Mouse (Mus musculus): ENCODE results near the gene Rhbg. TPM values are rescaled to one million over a fixed set of nuclear protein-coding genes. Genes with fewer than 3 reads are reported as not detected.

The Rhbg gene
- polyA plus RNA-seq, 1 experiment from 2014 or later, result 0.21 TPM

DNA sequence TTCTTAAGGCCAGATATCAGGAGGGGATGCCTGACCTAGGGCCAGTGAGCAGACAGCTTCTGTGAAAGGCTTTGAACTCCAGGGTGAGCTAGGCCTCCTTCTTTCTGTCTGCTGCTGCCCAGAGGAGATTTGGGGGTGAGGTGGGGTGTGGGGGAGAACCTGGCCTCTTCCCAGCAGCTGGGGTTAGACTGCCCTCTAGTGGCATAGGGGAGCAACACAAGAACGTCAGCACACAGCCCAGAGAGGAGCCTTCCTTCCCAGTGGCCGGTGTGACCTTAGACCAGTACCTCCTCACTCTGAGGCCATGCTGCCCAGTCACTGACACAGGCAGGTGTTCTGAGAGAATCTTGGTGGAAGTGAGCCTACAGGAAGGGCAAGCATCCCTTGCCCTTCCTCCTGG is 10.4 kb downstream of the Rhbg start:
- H3K36me3 ChIP-seq (ENCODE audit: control insufficient read depth, insufficient read depth), result no peaks in the 10 kb centered on the region
- WGBS, result 11% methylated on average over 2 of the region's 2 CpGs

GRCm38 (mm10) chr3:88242531-88242930 is 12.0 kb downstream of the Rhbg start:
- Histone ChIP-seq H3K9me3 (replicated peaks; ENCODE audit: control insufficient read depth, low read length) (no peaks in the 10 kb centered on the region), H3K4me2 (ENCODE audit: low read depth, low read length) (no peak overlapping the region), H3K4me3 (ENCODE audit: low read length) (no peak overlapping the region), H3K36me3 (ENCODE audit: control insufficient read depth, insufficient read depth) (no peaks in the 10 kb centered on the region), H3K27ac (ENCODE audit: low read length) (no peak overlapping the region), H3K4me1 (ENCODE audit: control insufficient read depth, insufficient read depth, low read length) (no peaks in the 10 kb centered on the region), H3K9ac (ENCODE audit: low read length) (no peak overlapping the region), H3K27me3 (ENCODE audit: control insufficient read depth, insufficient read depth, low read length) (peaks cover 83% of the 10 kb centered on the region)
- 4% methylated on average over 13 of the region's 13 CpGs for WGBS
- ATAC-seq (replicated peaks; ENCODE audit: extremely low read depth, insufficient read depth, low FRiP score), result peak; percentile 64; the same call in 1 of the 2 replicates

More for the DNA sequence above, 10.4 kb downstream of the Rhbg start:
- Histone ChIP-seq H3K4me3 (ENCODE audit: low read length) (no peak overlapping the region), H3K4me1 (ENCODE audit: control insufficient read depth, insufficient read depth, low read length) (no peaks in the 10 kb centered on the region), H3K27me3 (ENCODE audit: control insufficient read depth, insufficient read depth, low read length) (peaks cover 72% of the 10 kb centered on the region), H3K9ac (ENCODE audit: low read length) (no peak overlapping the region), H3K27ac (ENCODE audit: low read length) (no peak overlapping the region), H3K9me3 (replicated peaks; ENCODE audit: control insufficient read depth, low read length) (no peaks in the 10 kb centered on the region), H3K4me2 (ENCODE audit: low read depth, low read length) (no peak overlapping the region)
- no peak for ATAC-seq (replicated peaks; ENCODE audit: extremely low read depth, insufficient read depth, low FRiP score)

DNA sequence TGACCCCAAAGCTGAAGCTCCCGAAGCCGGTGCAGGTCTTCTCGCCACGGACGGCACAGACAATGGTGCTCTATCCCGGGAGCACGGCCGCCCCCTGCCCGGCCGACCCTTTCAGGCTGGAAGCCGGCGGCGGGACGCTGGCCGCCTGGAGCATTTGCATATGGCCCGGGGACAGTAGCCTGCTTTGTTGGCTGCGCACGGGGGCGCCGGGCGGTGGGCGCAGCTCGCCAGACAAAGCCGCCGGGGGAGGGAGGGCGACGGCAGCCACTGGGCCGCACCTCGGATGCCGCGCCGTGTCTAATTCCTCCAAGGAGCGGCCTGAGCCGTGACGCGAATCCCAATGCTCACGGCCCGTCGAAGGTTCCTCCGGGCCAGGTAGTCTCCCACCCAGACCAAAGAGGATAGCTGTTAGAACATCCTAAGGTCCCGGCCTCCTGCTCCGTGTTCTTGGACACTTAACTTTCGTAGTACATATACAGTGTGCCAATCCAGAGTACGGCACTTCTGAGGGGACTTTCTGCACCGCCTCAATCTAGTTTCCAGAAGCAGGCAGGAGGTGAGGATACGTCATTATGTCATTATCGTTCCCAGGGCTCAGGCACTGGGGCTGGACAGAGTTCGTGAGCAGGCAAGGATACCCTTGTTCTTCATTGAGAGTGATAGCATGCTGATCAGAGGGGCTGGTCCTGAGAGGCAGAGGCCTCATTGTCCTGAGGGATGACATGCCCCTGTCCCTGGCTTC is 13.3 kb downstream of the Rhbg start:
- H3K4me3 ChIP-seq (ENCODE audit: low read length), result peak overlapping the region; percentile 20; the same call in 1 of the 2 replicates
- ATAC-seq (replicated peaks; ENCODE audit: extremely low read depth, insufficient read depth, low FRiP score), result no peak
- H3K4me2 ChIP-seq (ENCODE audit: low read depth, low read length), result 0 out of 2 replicates have a peak overlapping the region, but pooled peaks have one; percentile 8
- H3K36me3 ChIP-seq (ENCODE audit: control insufficient read depth, insufficient read depth), result no peaks in the 10 kb centered on the region
- WGBS, result 4% methylated on average over 48 of the region's 48 CpGs
- H3K27ac ChIP-seq (ENCODE audit: low read length), result no peak overlapping the region
- no peaks in the 10 kb centered on the region for H3K4me1 ChIP-seq (ENCODE audit: control insufficient read depth, insufficient read depth, low read length)
- H3K9me3 ChIP-seq (replicated peaks; ENCODE audit: control insufficient read depth, low read length), result no peaks in the 10 kb centered on the region
- peaks cover 80% of the 10 kb centered on the region for H3K27me3 ChIP-seq (ENCODE audit: control insufficient read depth, insufficient read depth, low read length)
- no peak overlapping the region for H3K9ac ChIP-seq (ENCODE audit: low read length)

DNA sequence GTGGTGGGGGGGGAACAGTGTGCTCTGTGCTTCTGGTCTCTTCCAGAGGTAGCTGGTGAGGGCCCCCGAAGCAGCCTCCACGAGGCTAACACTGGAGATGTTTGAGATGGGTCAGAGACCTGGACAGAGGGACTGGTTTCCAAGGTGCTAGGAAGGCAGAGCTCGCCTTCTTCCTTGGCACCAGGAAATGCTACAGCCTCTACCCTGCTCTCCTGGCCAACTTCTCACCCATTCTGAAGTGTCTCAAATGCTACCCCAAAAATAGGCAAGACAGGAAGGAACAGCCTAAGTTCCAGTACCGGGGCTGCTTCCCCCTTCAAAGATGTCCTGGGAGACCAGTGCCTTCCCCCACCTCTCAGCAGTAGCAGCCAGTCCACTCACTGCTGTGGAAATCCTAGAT is 15.1 kb downstream of the Rhbg start:
- H3K9ac ChIP-seq (ENCODE audit: low read length), result no peak overlapping the region
- H3K27ac ChIP-seq (ENCODE audit: low read length), result no peak overlapping the region
- H3K4me2 ChIP-seq (ENCODE audit: low read depth, low read length), result no peak overlapping the region
- H3K27me3 ChIP-seq (ENCODE audit: control insufficient read depth, insufficient read depth, low read length), result peaks cover 64% of the 10 kb centered on the region
- no peaks in the 10 kb centered on the region for H3K36me3 ChIP-seq (ENCODE audit: control insufficient read depth, insufficient read depth)
- WGBS, result 61% methylated on average over 4 of the region's 4 CpGs
- no peaks in the 10 kb centered on the region for H3K4me1 ChIP-seq (ENCODE audit: control insufficient read depth, insufficient read depth, low read length)
- H3K9me3 ChIP-seq (replicated peaks; ENCODE audit: control insufficient read depth, low read length), result no peaks in the 10 kb centered on the region
- ATAC-seq (replicated peaks; ENCODE audit: extremely low read depth, insufficient read depth, low FRiP score), result no peak
- no peak overlapping the region for H3K4me3 ChIP-seq (ENCODE audit: low read length)

DNA sequence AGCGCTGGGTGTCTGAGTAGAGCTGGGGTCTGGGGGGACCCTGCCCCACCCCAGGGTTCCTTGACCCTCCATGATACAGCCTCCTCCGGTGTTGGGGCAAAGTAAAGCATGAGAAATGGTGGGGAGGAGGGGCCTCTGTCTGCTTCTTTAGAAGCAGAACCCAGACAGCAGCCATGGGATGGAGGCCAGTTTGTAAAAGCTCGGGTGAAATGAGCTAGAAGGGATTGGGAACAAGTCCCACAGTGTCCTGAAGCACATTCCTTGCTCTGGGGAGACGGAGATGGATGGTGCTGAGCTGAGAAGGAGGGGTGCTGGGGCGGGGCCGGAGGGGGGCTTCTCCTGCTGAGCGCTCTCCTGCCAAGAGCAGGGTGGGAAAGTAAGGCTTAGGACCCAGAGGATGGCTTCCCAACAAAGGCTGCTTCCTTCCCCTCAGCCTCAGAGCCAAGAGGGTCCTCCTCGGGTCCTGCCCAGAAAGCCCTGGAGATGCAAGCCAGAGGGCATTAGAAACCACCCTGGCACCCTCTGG is 15.6 kb downstream of the Rhbg start:
- H3K27ac ChIP-seq (ENCODE audit: low read length), result no peak overlapping the region
- peaks cover 63% of the 10 kb centered on the region for H3K27me3 ChIP-seq (ENCODE audit: control insufficient read depth, insufficient read depth, low read length)
- H3K9me3 ChIP-seq (replicated peaks; ENCODE audit: control insufficient read depth, low read length), result no peaks in the 10 kb centered on the region
- H3K4me3 ChIP-seq (ENCODE audit: low read length), result no peak overlapping the region
- no peak overlapping the region for H3K9ac ChIP-seq (ENCODE audit: low read length)
- no peaks in the 10 kb centered on the region for H3K4me1 ChIP-seq (ENCODE audit: control insufficient read depth, insufficient read depth, low read length)
- H3K4me2 ChIP-seq (ENCODE audit: low read depth, low read length), result no peak overlapping the region
- H3K36me3 ChIP-seq (ENCODE audit: control insufficient read depth, insufficient read depth), result no peaks in the 10 kb centered on the region
- no peak for ATAC-seq (replicated peaks; ENCODE audit: extremely low read depth, insufficient read depth, low FRiP score)
- 41% methylated on average over 8 of the region's 8 CpGs for WGBS

- Histone ChIP-seq H3K9me3 (replicated peaks; ENCODE audit: control insufficient read depth, low read length) (no peaks in the 10 kb centered on the region), H3K4me2 (ENCODE audit: low read depth, low read length) (no peak overlapping the region), H3K4me3 (ENCODE audit: low read length) (no peak overlapping the region), H3K27ac (ENCODE audit: low read length) (no peak overlapping the region), H3K9ac (ENCODE audit: low read length) (no peak overlapping the region), H3K36me3 (ENCODE audit: control insufficient read depth, insufficient read depth) (no peaks in the 10 kb centered on the region), H3K27me3 (ENCODE audit: control insufficient read depth, insufficient read depth, low read length) (peaks cover 55% of the 10 kb centered on the region), H3K4me1 (ENCODE audit: control insufficient read depth, insufficient read depth, low read length) (no peaks in the 10 kb centered on the region)
- no peak for ATAC-seq (replicated peaks; ENCODE audit: extremely low read depth, insufficient read depth, low FRiP score)
- 9% methylated on average over 10 of the region's 10 CpGs for WGBS
Measured at GRCm38 (mm10) chr3:88237556-88238194, 16.8 kb downstream of the Rhbg start.

- ATAC-seq (replicated peaks; ENCODE audit: extremely low read depth, insufficient read depth, low FRiP score), result no peak
- H3K36me3 ChIP-seq (ENCODE audit: control insufficient read depth, insufficient read depth), result no peaks in the 10 kb centered on the region
- H3K27ac ChIP-seq (ENCODE audit: low read length), result no peak overlapping the region
- WGBS, result 42% methylated on average over 6 of the region's 6 CpGs
- no peak overlapping the region for H3K4me3 ChIP-seq (ENCODE audit: low read length)
- peaks cover 50% of the 10 kb centered on the region for H3K27me3 ChIP-seq (ENCODE audit: control insufficient read depth, insufficient read depth, low read length)
- H3K9me3 ChIP-seq (replicated peaks; ENCODE audit: control insufficient read depth, low read length), result no peaks in the 10 kb centered on the region
- H3K4me2 ChIP-seq (ENCODE audit: low read depth, low read length), result no peak overlapping the region
- no peak overlapping the region for H3K9ac ChIP-seq (ENCODE audit: low read length)
- no peaks in the 10 kb centered on the region for H3K4me1 ChIP-seq (ENCODE audit: control insufficient read depth, insufficient read depth, low read length)
Measured at GRCm38 (mm10) chr3:88237161-88237555, 17.4 kb downstream of the Rhbg start.

DNA sequence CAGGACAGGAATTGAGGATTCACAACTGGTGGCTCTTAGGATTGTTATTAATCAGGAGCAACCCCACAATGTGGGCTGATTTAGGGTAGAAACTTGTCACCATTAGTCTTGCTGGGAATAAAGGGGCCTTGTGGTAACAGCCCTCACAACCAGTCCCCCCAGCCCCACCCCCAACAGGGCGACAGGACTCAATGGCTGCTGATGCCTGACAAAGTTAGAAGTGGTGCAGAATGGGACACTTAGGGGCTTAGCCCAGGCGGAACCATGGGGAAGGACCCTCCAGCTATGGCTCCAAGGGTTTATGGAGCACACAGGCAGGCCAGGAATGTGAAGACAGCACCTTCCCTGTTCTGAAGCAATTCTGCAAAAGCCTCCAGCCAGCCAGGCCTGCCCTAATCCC is 18.9 kb downstream of the Rhbg start:
- no peak overlapping the region for H3K4me2 ChIP-seq (ENCODE audit: low read depth, low read length)
- no peak overlapping the region for H3K4me3 ChIP-seq (ENCODE audit: low read length)
- H3K9ac ChIP-seq (ENCODE audit: low read length), result no peak overlapping the region
- no peaks in the 10 kb centered on the region for H3K4me1 ChIP-seq (ENCODE audit: control insufficient read depth, insufficient read depth, low read length)
- WGBS, result 50% methylated on average over 2 of the region's 2 CpGs
- no peaks in the 10 kb centered on the region for H3K36me3 ChIP-seq (ENCODE audit: control insufficient read depth, insufficient read depth)
- no peak overlapping the region for H3K27ac ChIP-seq (ENCODE audit: low read length)
- peaks cover 44% of the 10 kb centered on the region for H3K27me3 ChIP-seq (ENCODE audit: control insufficient read depth, insufficient read depth, low read length)
- no peaks in the 10 kb centered on the region for H3K9me3 ChIP-seq (replicated peaks; ENCODE audit: control insufficient read depth, low read length)
- no peak for ATAC-seq (replicated peaks; ENCODE audit: extremely low read depth, insufficient read depth, low FRiP score)

DNA sequence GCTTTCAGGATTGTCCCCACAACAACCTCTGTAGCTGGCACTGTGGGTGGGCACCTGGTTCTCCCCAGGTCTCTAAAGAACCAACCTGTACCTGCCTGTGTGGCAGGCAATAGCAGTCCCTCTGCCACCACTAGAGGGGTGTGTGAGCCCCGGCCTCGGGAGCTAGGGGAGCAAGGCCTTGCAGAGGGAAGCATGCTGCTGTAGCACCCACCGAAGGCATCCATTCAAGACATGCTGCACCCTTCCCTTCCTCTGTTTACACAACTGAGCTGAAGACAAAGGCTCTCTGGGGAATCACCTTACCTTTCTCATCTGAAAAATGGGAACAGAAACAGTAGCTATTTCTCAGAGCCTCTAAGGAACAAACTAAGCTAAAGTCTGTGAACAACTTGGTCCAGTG is 19.3 kb downstream of the Rhbg start:
- Histone ChIP-seq H3K36me3 (ENCODE audit: control insufficient read depth, insufficient read depth) (no peaks in the 10 kb centered on the region), H3K4me2 (ENCODE audit: low read depth, low read length) (no peak overlapping the region), H3K4me3 (ENCODE audit: low read length) (no peak overlapping the region), H3K27ac (ENCODE audit: low read length) (no peak overlapping the region), H3K27me3 (ENCODE audit: control insufficient read depth, insufficient read depth, low read length) (peaks cover 40% of the 10 kb centered on the region), H3K4me1 (ENCODE audit: control insufficient read depth, insufficient read depth, low read length) (no peaks in the 10 kb centered on the region), H3K9me3 (replicated peaks; ENCODE audit: control insufficient read depth, low read length) (no peaks in the 10 kb centered on the region), H3K9ac (ENCODE audit: low read length) (no peak overlapping the region)
- 3% methylated on average over 3 of the region's 3 CpGs for WGBS
- no peak for ATAC-seq (replicated peaks; ENCODE audit: extremely low read depth, insufficient read depth, low FRiP score)
